Mouse (Mus musculus) layer of hippocampus, adult 6 months (tissue): Measurements from ENCODE around the gene Gm20870. TPM values are rescaled to one million over a fixed set of nuclear protein-coding genes. Genes with fewer than 3 reads are reported as not detected.

ENCODE experiments used
- long read RNA-seq, 2 experiments: library from polyadenylated mRNA; unstranded; transcript quantifications; one replicate each; pipeline ENCODE4 v2.0.0; 2019 to 2020
- polyA plus RNA-seq: library from polyadenylated mRNA; unstranded; fragments of <200 nt; fragmentation: Nextera tagmentation; gene quantifications from 2 replicates; pipeline ENCODE4 v1.2.3, GENCODE M21; 2021

Gene Gm20870
- not detected in 2 replicates for polyA plus RNA-seq
- long read RNA-seq, experiment 1, result 0 reads
- long read RNA-seq, experiment 2, result 0 reads

GRCm38 (mm10) chrY:71691743-71692142, at the start of gene Gm20870:
TSS of gene Gm20870 (plus strand) at chrY:71692043.

Other genes starting within 250 kb of the Gm20870 start
- not detected in 2 replicates for gene Gm20869, start 222.6 kb upstream of the Gm20870 start, polyA plus RNA-seq